Mouse (Mus musculus) liver, adult 2 months (tissue): ENCODE data around the gene Pcx.

Source experiments
- CTCF ChIP-seq: fragments of 200-500 bp; IDR thresholded peaks from 2 replicates; pipeline ENCODE4 v1.5.1; 2011; ENCODE audit warnings: low read depth, low read length, control low read depth
- POLR2A ChIP-seq: fragments of 200-500 bp; IDR thresholded peaks from 2 replicates; pipeline ENCODE4 v1.6.1; 2011; ENCODE audit warnings: low read length, control low read depth; ENCODE audit not compliant: insufficient read depth; ENCODE audit errors: extremely low read depth

- no peak for TF ChIP-seq POLR2A
- no peak for TF ChIP-seq CTCF
Observed at GRCm38 (mm10) chr19:4516288-4516687, 6.0 kb downstream of the Pcx start.
